Mouse (Mus musculus): ENCODE measurements around the gene Arhgap15.

DNA sequence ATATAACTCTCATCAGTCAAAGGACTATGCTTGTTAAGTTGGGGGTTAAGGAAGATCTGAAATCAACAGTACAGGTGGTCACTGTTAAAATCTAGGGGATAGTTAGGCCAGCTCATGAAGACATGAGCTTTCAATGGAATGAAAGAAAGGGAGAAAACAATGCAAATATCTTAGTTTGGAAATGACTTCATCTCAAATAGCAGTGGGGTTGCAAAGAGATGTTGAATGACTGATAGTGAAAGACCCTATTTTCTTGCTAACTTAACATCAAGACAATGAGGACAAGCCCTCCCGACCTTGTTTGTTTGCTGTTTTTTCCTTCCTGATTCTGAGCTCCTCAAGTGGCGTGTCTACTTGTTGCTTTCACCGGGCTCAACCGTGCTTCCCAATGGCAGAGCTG lies 597.6 kb downstream of the Arhgap15 start:
- TF ChIP-seq POLR2A (IDR thresholded peaks at IDR 0.05; ENCODE audit: insufficient read depth, low read depth, low read length) (no peak), CTCF (IDR thresholded peaks at IDR 0.05; ENCODE audit: insufficient read depth, low read depth, low read length) (no peak)
